Mouse (Mus musculus): ENCODE measurements around the gene Kcna5. TPM values are rescaled to one million over a fixed set of nuclear protein-coding genes. Genes with fewer than 3 reads are reported as not detected.

The Kcna5 gene
- polyA plus RNA-seq, 1 experiment = not detected

DNA sequence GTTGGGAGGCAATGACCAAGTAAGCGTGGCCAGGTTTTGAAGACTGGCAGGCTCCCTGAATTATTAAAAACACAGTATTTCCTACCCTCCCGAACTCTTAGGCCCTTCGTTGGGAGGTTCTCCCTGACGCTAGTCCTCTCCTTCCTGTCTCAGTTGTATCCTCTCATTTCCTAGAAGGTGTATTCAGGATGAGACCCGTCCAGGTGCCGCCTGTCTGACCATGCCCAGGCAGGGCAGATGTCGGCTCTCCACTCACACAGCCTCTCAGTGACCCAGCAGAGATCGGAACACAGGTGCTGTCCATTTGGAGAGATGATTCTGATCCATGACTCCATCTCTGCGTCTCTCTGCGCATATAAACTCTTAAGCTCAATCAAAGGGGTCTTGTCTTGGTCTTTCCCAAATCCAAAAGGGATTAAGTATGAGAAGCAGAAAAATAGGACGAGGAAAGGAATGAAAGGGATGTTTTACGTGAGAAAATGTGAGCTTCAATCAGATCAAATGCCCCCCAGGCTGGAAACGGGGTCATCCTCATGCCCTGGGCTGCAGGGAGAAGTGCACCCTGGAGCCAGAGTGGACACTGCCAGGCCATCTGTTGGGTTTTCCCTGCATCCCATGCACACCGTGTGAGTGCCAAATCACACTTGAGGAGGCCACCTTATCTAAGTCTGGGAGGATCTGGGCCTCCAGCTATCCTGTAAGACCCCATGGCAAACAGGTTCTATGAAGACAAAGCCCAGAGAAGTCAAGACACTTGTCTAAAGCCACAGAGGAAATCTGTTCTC is 33.0 kb upstream of the Kcna5 start:
- no peak overlapping the region for H3K4me3 ChIP-seq (ENCODE audit: insufficient read depth, low read length)
- H3K4me1 ChIP-seq (ENCODE audit: control insufficient read depth, insufficient read depth, low read length) = peaks cover 10% of the 10 kb centered on the region
- no peak overlapping the region for H3K27ac ChIP-seq (ENCODE audit: insufficient read depth, low read length)
- no peak for TF ChIP-seq CTCF (IDR thresholded peaks at IDR 0.05; ENCODE audit: borderline replicate concordance, insufficient read depth, low read length)
- no peak for TF ChIP-seq POLR2A (IDR thresholded peaks at IDR 0.05; ENCODE audit: low read depth, low read length)

DNA sequence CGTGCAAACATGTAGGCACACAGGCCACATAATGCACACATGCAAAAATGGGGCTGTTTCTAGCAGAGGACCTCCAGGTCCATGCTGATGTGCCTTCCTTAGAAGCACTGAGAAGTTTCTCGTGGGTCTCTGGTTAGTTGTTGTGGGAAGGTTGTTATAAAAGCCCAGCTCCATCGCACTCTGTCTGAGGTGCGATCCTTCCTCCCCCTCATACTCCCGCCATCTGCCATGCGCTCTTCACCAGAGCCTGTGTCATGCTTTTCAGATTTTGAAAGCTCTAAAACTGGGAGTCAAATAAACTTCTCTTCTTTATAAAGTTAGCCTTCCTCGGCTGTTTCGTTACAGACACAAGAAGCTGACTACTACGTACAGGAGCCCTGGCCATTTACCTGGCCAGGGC is 32.1 kb upstream of the Kcna5 start:
- no peak overlapping the region for H3K27ac ChIP-seq (ENCODE audit: insufficient read depth, low read length)
- no peak overlapping the region for H3K4me3 ChIP-seq (ENCODE audit: insufficient read depth, low read length)
- TF ChIP-seq CTCF (IDR thresholded peaks at IDR 0.05; ENCODE audit: borderline replicate concordance, insufficient read depth, low read length) (no peak), POLR2A (IDR thresholded peaks at IDR 0.05; ENCODE audit: low read depth, low read length) (no peak)
- H3K4me1 ChIP-seq (ENCODE audit: control insufficient read depth, insufficient read depth, low read length) = peaks cover 10% of the 10 kb centered on the region

DNA sequence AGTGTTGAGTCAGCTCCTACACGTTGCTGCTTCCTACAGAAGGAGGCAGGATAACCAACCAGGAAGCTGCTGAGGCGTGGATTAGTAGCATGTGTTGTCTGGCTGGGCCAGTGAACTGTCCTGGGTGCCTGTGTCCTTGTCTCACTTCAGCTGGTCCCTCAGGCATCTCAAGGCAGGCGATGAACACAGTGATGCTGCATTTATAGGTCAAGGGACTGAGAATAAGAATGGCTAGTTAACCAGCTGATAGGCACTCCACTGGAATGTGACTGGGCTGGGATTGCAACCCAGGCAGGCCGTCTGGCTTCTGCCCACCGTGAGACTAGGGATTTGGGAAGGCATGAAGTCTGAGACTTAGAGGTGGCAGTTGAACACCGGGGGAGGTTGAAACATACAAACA is 29.2 kb upstream of the Kcna5 start:
- no peak overlapping the region for H3K4me3 ChIP-seq (ENCODE audit: insufficient read depth, low read length)
- no peak for TF ChIP-seq CTCF (IDR thresholded peaks at IDR 0.05; ENCODE audit: borderline replicate concordance, insufficient read depth, low read length)
- TF ChIP-seq POLR2A (IDR thresholded peaks at IDR 0.05; ENCODE audit: low read depth, low read length) = no peak
- peaks cover 2% of the 10 kb centered on the region; the same call in 1 of the 2 replicates for H3K4me1 ChIP-seq (ENCODE audit: control insufficient read depth, insufficient read depth, low read length)
- no peak overlapping the region for H3K27ac ChIP-seq (ENCODE audit: insufficient read depth, low read length)

DNA sequence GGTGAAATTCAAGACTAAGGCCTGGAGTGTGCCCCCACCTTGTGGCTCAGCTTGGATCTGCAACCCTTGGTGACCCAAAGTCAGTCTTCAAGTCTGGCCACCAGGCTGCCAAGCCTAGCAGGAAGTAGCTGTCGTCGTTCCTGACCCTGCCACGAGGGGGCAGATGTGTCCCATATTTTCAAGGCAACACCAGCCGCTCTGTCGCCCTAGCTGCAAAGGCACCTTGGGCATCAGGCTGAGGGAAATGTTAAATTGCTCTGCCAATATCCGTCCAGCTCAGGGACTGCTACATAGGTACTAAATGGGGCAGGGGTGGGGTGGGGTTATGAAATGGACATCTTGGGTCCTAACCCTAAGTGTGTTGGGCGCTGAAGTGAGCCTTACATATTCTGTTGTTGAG is 28.7 kb upstream of the Kcna5 start:
- TF ChIP-seq POLR2A (IDR thresholded peaks at IDR 0.05; ENCODE audit: low read depth, low read length) (no peak), CTCF (IDR thresholded peaks at IDR 0.05; ENCODE audit: borderline replicate concordance, insufficient read depth, low read length) (peak; percentile 91)
- H3K27ac ChIP-seq (ENCODE audit: insufficient read depth, low read length) = no peak overlapping the region
- H3K4me1 ChIP-seq (ENCODE audit: control insufficient read depth, insufficient read depth, low read length) = no peaks in the 10 kb centered on the region
- H3K4me3 ChIP-seq (ENCODE audit: insufficient read depth, low read length) = no peak overlapping the region

DNA sequence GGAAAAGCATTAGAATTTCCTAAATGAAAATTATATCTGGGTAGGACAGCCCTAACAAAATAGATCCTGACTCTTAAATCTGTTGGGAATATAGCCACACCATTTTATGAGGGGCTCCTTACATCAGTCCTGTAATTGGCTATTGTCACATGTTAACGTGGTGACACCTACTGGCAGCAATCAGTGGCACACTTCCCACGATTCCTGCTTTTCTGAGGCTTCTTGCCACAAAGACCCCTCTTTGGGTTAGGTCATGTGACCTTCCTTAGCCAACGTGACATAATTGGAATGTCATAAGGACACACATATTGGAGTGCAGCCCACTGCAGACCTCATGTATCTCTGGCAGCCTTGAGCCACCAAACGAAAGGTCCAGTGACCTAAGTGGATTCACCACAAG is 26.5 kb upstream of the Kcna5 start:
- TF ChIP-seq CTCF (IDR thresholded peaks at IDR 0.05; ENCODE audit: borderline replicate concordance, insufficient read depth, low read length) (0 out of 2 replicates have a peak, but pooled peaks have one; percentile 9), POLR2A (IDR thresholded peaks at IDR 0.05; ENCODE audit: low read depth, low read length) (no peak)
- Histone ChIP-seq H3K4me1 (ENCODE audit: control insufficient read depth, insufficient read depth, low read length) (no peaks in the 10 kb centered on the region), H3K27ac (ENCODE audit: insufficient read depth, low read length) (no peak overlapping the region), H3K4me3 (ENCODE audit: insufficient read depth, low read length) (no peak overlapping the region)

DNA sequence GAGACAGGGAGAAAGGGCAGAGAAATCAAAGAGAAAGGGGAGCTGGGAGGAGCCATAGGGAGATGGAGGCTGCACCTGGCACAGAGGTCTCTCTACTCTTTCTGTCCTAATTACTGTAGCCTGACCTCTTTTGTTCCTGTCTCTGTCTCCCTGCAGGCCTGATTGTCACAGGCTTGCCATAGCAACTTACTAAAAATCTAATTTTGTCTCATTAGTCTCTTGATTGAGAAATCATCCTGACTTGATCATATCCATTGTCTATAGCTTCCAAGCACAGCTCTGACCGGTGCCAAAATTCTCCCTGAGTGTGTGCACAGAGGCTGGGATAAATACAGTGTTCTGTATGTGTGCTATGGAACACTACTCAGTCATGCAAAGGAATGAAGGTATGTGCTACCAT is 25.5 kb upstream of the Kcna5 start:
- TF ChIP-seq CTCF (IDR thresholded peaks at IDR 0.05; ENCODE audit: borderline replicate concordance, insufficient read depth, low read length) = no peak
- no peak for TF ChIP-seq POLR2A (IDR thresholded peaks at IDR 0.05; ENCODE audit: low read depth, low read length)
- Histone ChIP-seq H3K4me3 (ENCODE audit: insufficient read depth, low read length) (no peak overlapping the region), H3K27ac (ENCODE audit: insufficient read depth, low read length) (no peak overlapping the region), H3K4me1 (ENCODE audit: control insufficient read depth, insufficient read depth, low read length) (no peaks in the 10 kb centered on the region)

DNA sequence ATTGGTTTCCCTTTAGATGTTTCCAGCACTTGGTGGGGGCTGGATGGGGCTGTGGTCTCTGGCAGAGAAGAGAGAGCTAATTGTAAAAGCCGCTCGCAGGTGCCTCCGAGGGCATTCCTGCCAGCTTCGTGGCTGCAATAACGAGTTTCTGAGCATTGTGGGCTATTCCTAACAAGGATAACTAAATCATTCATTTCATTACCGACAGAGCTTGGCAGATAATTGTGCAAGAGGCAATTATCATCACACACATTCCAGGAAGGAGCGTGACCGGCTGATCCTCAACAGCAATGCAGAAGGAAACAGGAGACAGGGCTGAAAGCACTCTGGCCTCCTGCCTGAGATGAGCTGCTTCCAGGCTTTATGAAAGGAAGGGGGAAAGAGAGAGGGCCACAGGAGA is 24.8 kb upstream of the Kcna5 start:
- no peak overlapping the region for H3K4me3 ChIP-seq (ENCODE audit: insufficient read depth, low read length)
- TF ChIP-seq POLR2A (IDR thresholded peaks at IDR 0.05; ENCODE audit: low read depth, low read length) = no peak
- no peak for TF ChIP-seq CTCF (IDR thresholded peaks at IDR 0.05; ENCODE audit: borderline replicate concordance, insufficient read depth, low read length)
- H3K27ac ChIP-seq (ENCODE audit: insufficient read depth, low read length) = no peak overlapping the region
- H3K4me1 ChIP-seq (ENCODE audit: control insufficient read depth, insufficient read depth, low read length) = no peaks in the 10 kb centered on the region

DNA sequence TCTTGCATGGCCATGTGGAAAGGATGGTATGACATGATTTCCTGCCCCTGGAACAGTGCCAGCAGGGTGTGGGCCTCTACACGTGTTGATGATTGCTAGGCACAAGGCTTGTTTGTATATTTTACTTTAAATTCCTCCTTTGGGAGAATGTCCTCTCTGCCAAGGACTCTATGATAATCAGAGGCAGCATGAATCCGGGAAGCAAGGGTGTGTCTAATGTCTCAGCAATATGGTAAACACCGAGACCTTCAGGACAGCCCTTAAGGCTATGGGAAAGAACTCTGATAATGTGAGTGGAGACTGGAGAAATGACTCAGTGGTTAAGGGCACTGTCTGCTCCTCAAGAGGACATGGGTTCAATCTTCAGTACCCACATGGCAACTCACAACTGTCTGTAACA is 23.1 kb upstream of the Kcna5 start:
- Histone ChIP-seq H3K4me3 (ENCODE audit: insufficient read depth, low read length) (no peak overlapping the region), H3K27ac (ENCODE audit: insufficient read depth, low read length) (no peak overlapping the region), H3K4me1 (ENCODE audit: control insufficient read depth, insufficient read depth, low read length) (no peaks in the 10 kb centered on the region)
- TF ChIP-seq POLR2A (IDR thresholded peaks at IDR 0.05; ENCODE audit: low read depth, low read length) = no peak
- no peak for TF ChIP-seq CTCF (IDR thresholded peaks at IDR 0.05; ENCODE audit: borderline replicate concordance, insufficient read depth, low read length)

DNA sequence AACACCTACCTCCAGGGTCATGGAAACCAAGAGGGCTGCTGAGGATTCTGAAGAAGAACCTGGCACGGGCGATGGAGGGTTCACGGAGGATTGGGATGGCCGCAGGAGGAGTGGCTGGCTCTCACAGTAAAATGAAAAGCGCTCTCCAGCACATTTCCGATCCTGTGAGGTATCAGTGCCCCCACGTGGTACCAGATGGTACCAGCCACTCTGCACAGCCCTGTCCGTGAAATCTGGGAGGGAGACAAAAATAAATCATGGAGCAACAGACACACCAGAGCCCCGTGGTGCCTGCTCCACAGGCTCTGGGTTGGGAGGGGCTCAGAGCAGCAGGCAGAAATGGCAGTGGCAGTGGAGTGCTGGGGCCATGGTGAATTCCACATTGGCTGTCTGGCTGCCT is 18.6 kb upstream of the Kcna5 start:
- Histone ChIP-seq H3K4me3 (ENCODE audit: insufficient read depth, low read length) (no peak overlapping the region), H3K27ac (ENCODE audit: insufficient read depth, low read length) (no peak overlapping the region), H3K4me1 (ENCODE audit: control insufficient read depth, insufficient read depth, low read length) (no peaks in the 10 kb centered on the region)
- TF ChIP-seq POLR2A (IDR thresholded peaks at IDR 0.05; ENCODE audit: low read depth, low read length) (no peak), CTCF (IDR thresholded peaks at IDR 0.05; ENCODE audit: borderline replicate concordance, insufficient read depth, low read length) (no peak)

DNA sequence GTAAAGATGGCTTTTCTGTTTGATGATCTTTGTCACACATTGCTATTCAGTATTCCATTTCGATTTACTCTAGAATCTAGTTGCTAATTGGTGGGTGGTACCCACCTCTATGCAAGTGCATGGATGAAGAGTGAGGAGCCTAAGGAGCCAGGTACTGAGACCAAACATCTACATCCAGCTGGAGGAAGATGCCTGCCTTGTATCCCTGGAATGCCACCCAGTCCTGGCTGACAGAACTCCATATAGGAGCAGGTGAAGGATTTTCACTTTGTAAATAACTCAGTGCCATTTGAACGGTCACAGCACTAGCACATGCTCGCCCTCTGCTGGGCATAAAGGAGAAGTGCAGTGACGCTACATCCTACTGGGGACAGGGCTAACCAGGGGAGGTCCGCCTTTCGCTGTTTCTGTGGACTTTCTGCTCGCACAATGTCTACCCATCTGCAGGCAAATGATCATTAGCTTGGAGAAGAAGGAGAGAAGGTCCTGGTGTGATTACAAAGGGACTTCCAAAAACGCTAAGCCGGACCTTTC is 16.7 kb upstream of the Kcna5 start:
- no peak overlapping the region for H3K4me3 ChIP-seq (ENCODE audit: insufficient read depth, low read length)
- TF ChIP-seq CTCF (IDR thresholded peaks at IDR 0.05; ENCODE audit: borderline replicate concordance, insufficient read depth, low read length) (peak; percentile 98), POLR2A (IDR thresholded peaks at IDR 0.05; ENCODE audit: low read depth, low read length) (no peak)
- H3K4me1 ChIP-seq (ENCODE audit: control insufficient read depth, insufficient read depth, low read length) = no peaks in the 10 kb centered on the region
- H3K27ac ChIP-seq (ENCODE audit: insufficient read depth, low read length) = no peak overlapping the region
